Mouse (Mus musculus) cerebellum, adult 2 months (tissue): ENCODE results near the gene Tnc. TPM values are rescaled to one million over a fixed set of nuclear protein-coding genes. Genes with fewer than 3 reads are reported as not detected.

Source experiments
- DNase-seq, 2 experiments: peaks; one replicate each; pipeline ENCODE4 v3.0.0; 2021
- H3K27ac ChIP-seq: fragments of 200-500 bp; 2 replicates; pipeline ENCODE4 v1.5.1; 2012; ENCODE audit warnings: low read length, control low read depth, inconsistent platforms; ENCODE audit not compliant: insufficient read depth
- H3K27me3 ChIP-seq: fragments of 200-500 bp; 2 replicates; pipeline ENCODE4 v1.6.1; 2012; ENCODE audit warnings: inconsistent platforms, mild to moderate bottlenecking, low read length, moderate library complexity; ENCODE audit not compliant: control insufficient read depth, insufficient read depth
- H3K4me1 ChIP-seq: fragments of 200-500 bp; 2 replicates; pipeline ENCODE4 v1.6.1; 2011; ENCODE audit warnings: low read length; ENCODE audit not compliant: control insufficient read depth, insufficient read depth
- H3K4me3 ChIP-seq: fragments of 200-500 bp; replicated peaks from 2 replicates; pipeline ENCODE3; 2011; ENCODE audit warnings: mild to moderate bottlenecking, low read depth, low read length, control low read depth; ENCODE audit not compliant: insufficient read depth
- CTCF ChIP-seq: fragments of 200-500 bp; IDR thresholded peaks from 2 replicates; pipeline ENCODE4 v1.5.1; 2011; ENCODE audit warnings: low read depth, mild to moderate bottlenecking, control low read depth, low read length, moderate library complexity, borderline replicate concordance; ENCODE audit not compliant: insufficient read depth
- POLR2A ChIP-seq: fragments of 200-500 bp; IDR thresholded peaks from 2 replicates; pipeline ENCODE4 v1.6.1; 2011; ENCODE audit warnings: low read length, control low read depth, borderline replicate concordance; ENCODE audit not compliant: insufficient read depth
- WGBS: fragments of 180-500 bp; shearing (Covaris S2); methylation state at CpG from one replicate; pipeline ENCODE4 v1.1.7; 2018; 5-methylcytosine and 5-hydroxymethylcytosine counted together
- polyA plus RNA-seq: library from polyadenylated mRNA; depleted of rRNA; stranded (reverse); fragments of >200 nt; gene quantifications from 2 replicates; pipeline ENCODE4 v1.2.3, GENCODE M21; 2012; rRNA removed

Gene Tnc
- polyA plus RNA-seq, 1 experiment = 8.0 TPM

- no peak for DNase-seq
- WGBS = 97% methylated on average over 2 of the region's 2 CpGs
- Histone ChIP-seq H3K4me1 (no peaks in the 10 kb centered on the region), H3K27me3 (no peaks in the 10 kb centered on the region), H3K4me3 (no peak overlapping the region), H3K27ac (no peak overlapping the region)
- TF ChIP-seq POLR2A (no peak), CTCF (no peak)
Observed at GRCm38 (mm10) chr4:63930863-63931262, 116.0 kb downstream of the Tnc start.

GRCm38 (mm10) chr4:63929490-63929889 lies 117.3 kb downstream of the Tnc start:
- Histone ChIP-seq H3K27me3 (no peaks in the 10 kb centered on the region), H3K4me1 (no peaks in the 10 kb centered on the region), H3K4me3 (no peak overlapping the region), H3K27ac (no peak overlapping the region)
- 85% methylated on average over 2 of the region's 2 CpGs for WGBS
- TF ChIP-seq CTCF (no peak), POLR2A (no peak)
- DNase-seq = no peak

GRCm38 (mm10) chr4:63928192-63928591 lies 118.6 kb downstream of the Tnc start:
- H3K27me3 ChIP-seq = no peaks in the 10 kb centered on the region
- no peak overlapping the region for H3K27ac ChIP-seq
- H3K4me3 ChIP-seq = no peak overlapping the region
- H3K4me1 ChIP-seq = no peaks in the 10 kb centered on the region
- DNase-seq = no peak
- TF ChIP-seq CTCF (no peak), POLR2A (no peak)
- 91% methylated on average over 1 of the region's 1 CpGs for WGBS

- H3K4me3 ChIP-seq = no peak overlapping the region
- H3K27ac ChIP-seq = no peak overlapping the region
- no peaks in the 10 kb centered on the region for H3K27me3 ChIP-seq
- no peak for TF ChIP-seq CTCF
- no peak for TF ChIP-seq POLR2A
- no peak for DNase-seq
- WGBS = 79% methylated on average over 5 of the region's 5 CpGs
- H3K4me1 ChIP-seq = no peaks in the 10 kb centered on the region
Observed at GRCm38 (mm10) chr4:63917181-63917580, 129.6 kb downstream of the Tnc start.

GRCm38 (mm10) chr4:63916753-63917152 lies 130.1 kb downstream of the Tnc start:
- Histone ChIP-seq H3K27me3 (no peaks in the 10 kb centered on the region), H3K4me1 (no peaks in the 10 kb centered on the region), H3K27ac (no peak overlapping the region), H3K4me3 (no peak overlapping the region)
- TF ChIP-seq POLR2A (no peak), CTCF (no peak)
- WGBS = 72% methylated on average over 8 of the region's 8 CpGs
- DNase-seq = no peak

- WGBS = 71% methylated on average over 3 of the region's 3 CpGs
- TF ChIP-seq POLR2A (no peak), CTCF (no peak)
- H3K27me3 ChIP-seq = no peaks in the 10 kb centered on the region
- no peaks in the 10 kb centered on the region for H3K4me1 ChIP-seq
- H3K27ac ChIP-seq = no peak overlapping the region
- DNase-seq = no peak
- H3K4me3 ChIP-seq = no peak overlapping the region
Observed at GRCm38 (mm10) chr4:63916288-63916687, 130.5 kb downstream of the Tnc start.

Other genes with a start within 250 kb of the Tnc start
- 0.03 TPM in 2 replicates for gene Tnfsf8, start 185.7 kb downstream of the Tnc start, polyA plus RNA-seq